Mouse (Mus musculus): Measurements from ENCODE around the gene Dtwd1. TPM values are rescaled to one million over a fixed set of nuclear protein-coding genes. Genes with fewer than 3 reads are reported as not detected.
"Not testable (repeated sequence)": the region's sequence is repeated elsewhere in the genome, so short reads cannot be mapped to it uniquely, and the experiment has no call there.

Gene Dtwd1
- polyA plus RNA-seq, 1 experiment from 2014 or later, result 18.3 TPM

DNA sequence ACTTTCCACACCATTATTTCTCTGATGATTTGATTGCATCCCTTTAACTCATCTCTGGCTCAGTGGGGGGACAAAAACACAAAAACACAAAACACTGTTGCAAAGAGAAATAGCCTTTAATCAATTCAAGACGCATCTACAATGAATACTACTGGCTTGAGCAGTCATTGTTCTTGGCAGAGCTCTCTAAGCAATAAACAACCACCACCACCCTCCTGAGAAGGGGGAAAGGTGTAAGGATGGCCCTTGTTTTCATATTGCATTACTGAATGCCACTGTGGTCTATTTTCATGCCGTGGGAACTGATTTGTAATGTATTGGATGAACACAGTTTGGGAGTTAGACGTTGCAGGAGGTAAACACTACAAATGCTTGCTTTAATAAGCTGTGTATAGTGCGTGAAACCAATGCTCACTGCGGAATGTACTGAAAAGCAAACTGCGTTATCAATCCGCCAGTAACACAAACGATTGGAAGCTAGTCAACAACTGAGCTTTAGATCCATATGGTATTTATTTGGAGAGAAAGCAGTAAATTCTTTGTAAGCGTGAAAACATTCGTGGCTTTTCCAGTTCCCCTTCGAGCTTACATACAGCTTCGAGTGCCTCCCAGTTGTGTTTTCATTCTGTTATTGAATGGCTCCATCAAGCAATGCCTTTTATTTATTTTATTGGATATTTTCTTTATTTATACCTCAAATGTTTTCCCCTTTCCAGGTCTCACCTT lies 43.9 kb downstream of the Dtwd1 start:
- Histone ChIP-seq H3K36me3 (ENCODE audit: control insufficient read depth, insufficient read depth, low read length) (no peaks in the 10 kb centered on the region), H3K4me1 (ENCODE audit: control insufficient read depth, insufficient read depth, low read depth, low read length) (no peaks in the 10 kb centered on the region), H3K4me2 (ENCODE audit: low read length) (no peak overlapping the region), H3K9me3 (ENCODE audit: control insufficient read depth, low read length) (no peaks in the 10 kb centered on the region), H3K9ac (ENCODE audit: low read depth, low read length) (no peak overlapping the region), H3K27ac (ENCODE audit: low read depth, low read length) (no peak overlapping the region), H3K27me3 (replicated peaks; ENCODE audit: control insufficient read depth, insufficient read depth, low read length) (no peaks in the 10 kb centered on the region), H3K4me3 (ENCODE audit: low read length) (no peak overlapping the region)
- ATAC-seq, result no peak
- WGBS, result 68% methylated on average over 12 of the region's 12 CpGs

DNA sequence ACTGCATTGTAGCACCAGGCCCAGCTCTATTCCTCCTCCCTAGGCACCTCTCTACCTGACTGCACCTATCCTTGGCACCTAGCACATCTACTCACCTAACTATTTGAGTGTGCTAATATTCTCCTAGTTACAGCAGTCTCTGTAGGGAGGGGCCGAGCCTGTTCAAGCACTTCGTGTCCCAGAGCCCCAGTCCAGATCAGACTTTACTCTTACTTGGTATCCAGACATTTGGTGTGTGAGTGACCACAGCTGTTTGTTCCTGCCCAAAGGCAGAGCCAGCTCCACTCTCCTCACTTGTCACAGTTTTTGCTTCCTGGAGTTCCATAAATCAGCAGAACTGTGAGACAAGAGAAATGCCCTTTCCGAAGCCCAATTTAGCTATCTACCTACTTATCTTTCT lies 47.0 kb downstream of the Dtwd1 start:
- no peak for ATAC-seq
- no peaks in the 10 kb centered on the region for H3K36me3 ChIP-seq (ENCODE audit: control insufficient read depth, insufficient read depth, low read length)
- H3K27ac ChIP-seq (ENCODE audit: low read depth, low read length), result no peak overlapping the region
- 91% methylated on average over 3 of the region's 3 CpGs for WGBS
- no peak overlapping the region for H3K9ac ChIP-seq (ENCODE audit: low read depth, low read length)
- no peak overlapping the region for H3K4me2 ChIP-seq (ENCODE audit: low read length)
- no peaks in the 10 kb centered on the region for H3K9me3 ChIP-seq (ENCODE audit: control insufficient read depth, low read length)
- no peak overlapping the region for H3K4me3 ChIP-seq (ENCODE audit: low read length)
- no peaks in the 10 kb centered on the region for H3K4me1 ChIP-seq (ENCODE audit: control insufficient read depth, insufficient read depth, low read depth, low read length)
- H3K27me3 ChIP-seq (replicated peaks; ENCODE audit: control insufficient read depth, insufficient read depth, low read length), result no peaks in the 10 kb centered on the region

DNA sequence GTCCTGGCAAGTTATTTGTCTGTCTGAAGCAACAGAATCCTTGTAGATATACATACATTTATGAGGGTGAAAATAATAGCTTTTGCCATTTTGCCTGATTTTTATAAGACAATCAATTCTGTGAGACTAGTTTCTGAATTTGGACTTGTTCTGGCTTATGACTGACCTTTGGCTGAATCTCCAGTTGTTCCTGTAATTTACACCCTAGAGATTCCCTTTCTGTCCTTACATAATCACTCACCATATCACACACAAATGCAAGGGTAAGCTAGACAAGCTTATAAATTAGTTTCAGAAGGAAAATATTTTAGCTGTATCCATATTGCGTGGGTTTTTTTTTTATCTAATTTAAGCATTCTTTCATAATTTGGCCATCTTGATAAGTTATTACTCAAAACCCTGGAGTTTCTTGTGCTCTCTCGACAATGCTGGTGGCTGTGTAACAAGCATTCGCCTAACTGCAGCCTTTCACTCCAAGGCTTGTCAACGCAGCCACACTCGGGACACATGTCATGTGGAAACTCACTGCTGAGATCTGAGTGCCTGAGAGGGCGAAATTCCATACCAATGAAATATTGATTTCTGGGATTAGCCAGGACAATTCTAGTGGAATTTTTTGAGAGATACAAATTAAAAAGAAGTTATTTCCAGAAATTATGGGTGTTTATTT lies 59.2 kb downstream of the Dtwd1 start:
- Histone ChIP-seq H3K4me3 (ENCODE audit: low read length) (no peak overlapping the region), H3K27ac (ENCODE audit: low read depth, low read length) (no peak overlapping the region), H3K9ac (ENCODE audit: low read depth, low read length) (no peak overlapping the region), H3K4me2 (ENCODE audit: low read length) (no peak overlapping the region), H3K9me3 (ENCODE audit: control insufficient read depth, low read length) (no peaks in the 10 kb centered on the region; the same call in 1 of the 2 replicates), H3K27me3 (replicated peaks; ENCODE audit: control insufficient read depth, insufficient read depth, low read length) (no peaks in the 10 kb centered on the region), H3K4me1 (ENCODE audit: control insufficient read depth, insufficient read depth, low read depth, low read length) (no peaks in the 10 kb centered on the region), H3K36me3 (ENCODE audit: control insufficient read depth, insufficient read depth, low read length) (no peaks in the 10 kb centered on the region)
- no peak for ATAC-seq
- 85% methylated on average over 6 of the region's 6 CpGs for whole genome bisulfite sequencing

DNA sequence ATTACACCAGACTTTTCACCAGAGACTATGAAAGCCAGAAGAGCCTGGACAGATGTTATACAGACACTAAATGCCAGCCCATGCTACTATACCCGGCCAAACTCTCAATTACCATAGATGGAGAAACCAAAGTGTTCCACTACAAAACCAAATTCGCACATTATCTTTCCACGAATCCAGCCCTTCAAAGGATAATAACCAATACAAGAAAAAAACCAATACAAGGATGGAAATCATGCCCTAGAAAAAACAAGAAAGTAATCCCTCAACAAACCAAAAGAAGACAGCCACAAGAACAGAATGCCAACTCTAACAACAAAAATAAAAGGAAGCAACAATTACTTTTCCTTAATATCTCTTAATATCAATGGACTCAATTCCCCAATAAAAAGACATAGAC lies 62.9 kb downstream of the Dtwd1 start, which contains the start of gene Gm17555:
Gm17555 (plus strand) TSS at position 301 of the 400 bp plus-strand sequence.
- not testable (repeated sequence) for H3K9me3 ChIP-seq (ENCODE audit: control insufficient read depth, low read length); H3K36me3 ChIP-seq (ENCODE audit: control insufficient read depth, insufficient read depth, low read length); H3K4me2 ChIP-seq (ENCODE audit: low read length); H3K4me1 ChIP-seq (ENCODE audit: control insufficient read depth, insufficient read depth, low read depth, low read length); H3K27ac ChIP-seq (ENCODE audit: low read depth, low read length); ATAC-seq; H3K27me3 ChIP-seq (replicated peaks; ENCODE audit: control insufficient read depth, insufficient read depth, low read length); H3K4me3 ChIP-seq (ENCODE audit: low read length); H3K9ac ChIP-seq (ENCODE audit: low read depth, low read length)
- 92% methylated on average over 3 of the region's 3 CpGs for WGBS

Other genes with a start within 250 kb of the Dtwd1 start
- 0.69 and 0.75 TPM in 2 replicates for gene Fgf7, start 117.5 kb upstream of the Dtwd1 start, polyA plus RNA-seq (2015; fragmentation: Nextera tagmentation; extraction: Ambion mirVana)
- gene Fam227b, start 137 bp upstream of the Dtwd1 start, polyA plus RNA-seq (2015; fragmentation: Nextera tagmentation; extraction: Ambion mirVana), result not detected in 2 replicates
- not detected in 2 replicates for gene Gm17555, start 63.0 kb downstream of the Dtwd1 start, polyA plus RNA-seq (2015; fragmentation: Nextera tagmentation; extraction: Ambion mirVana)

Data from hindbrain, embryonic 16.5 days (tissue).